Mouse (Mus musculus): Measurements from ENCODE around the gene Tjp2.

Gene Tjp2

GRCm38 (mm10) chr19:24058851-24059250 is 166.0 kb downstream of the Tjp2 start:
- no peak for DNase-seq (ENCODE audit: low read depth)

- DNase-seq (ENCODE audit: low read depth) = no peak
These were observed 166.8 kb downstream of the Tjp2 start for GRCm38 (mm10) chr19:24058021-24058420.

GRCm38 (mm10) chr19:24056880-24057279 is 167.9 kb downstream of the Tjp2 start:
- DNase-seq (ENCODE audit: low read depth) = no peak

- DNase-seq (ENCODE audit: low read depth) = peak; percentile 68
These were observed 169.9 kb downstream of the Tjp2 start for GRCm38 (mm10) chr19:24054904-24055303.

- no peak for DNase-seq (ENCODE audit: low read depth)
These were observed 170.6 kb downstream of the Tjp2 start for GRCm38 (mm10) chr19:24054265-24054664.

GRCm38 (mm10) chr19:24050514-24050913 is 174.3 kb downstream of the Tjp2 start:
- DNase-seq (ENCODE audit: low read depth) = no peak

GRCm38 (mm10) chr19:24049329-24049728 is 175.5 kb downstream of the Tjp2 start:
- DNase-seq (ENCODE audit: low read depth) = no peak

GRCm38 (mm10) chr19:24046395-24046993 is 178.3 kb downstream of the Tjp2 start:
- DNase-seq (ENCODE audit: low read depth) = no peak
